Comparison of ENCODE assay signal across 11 mouse cellular contexts in genomic region chr16:37945031-37945796, GRCm38 (mm10). TPM values are rescaled to one million over a fixed set of nuclear protein-coding genes. Genes with fewer than 3 reads are reported as not detected.
DNase-seq lines count a peak whose midpoint lies in the region; ATAC-seq lines count a peak whose summit lies in the region.
"Had no signal": no experiment of that assay in that cellular context is flagged by ENCODE, and none has a peak within 500 bp of the region (broad histone marks: within the 10 kb centered on the region; RNA-seq: fewer than 3 reads in every experiment).

No protein-coding gene starts in this region.

- H3K4me2 ChIP-seq in lung, embryonic 15.5 days = no peak overlapping the region
- H3K4me2 ChIP-seq: limb, embryonic 15.5 days had no signal

- peaks cover 23% of the 10 kb centered on the region; the same call in 1 of the 2 replicates for H3K4me1 ChIP-seq in lung, embryonic 15.5 days
- peaks cover 5% of the 10 kb centered on the region for H3K4me1 ChIP-seq in brown adipose tissue, adult 24 weeks (ENCODE audit: control insufficient read depth, insufficient read depth, insufficient read length, low read length)
- H3K4me1 ChIP-seq in limb, embryonic 10.5 days = 0 out of 2 replicates have a peak, but pooled peaks cover 6% of the 10 kb centered on the region
- H3K4me1 ChIP-seq: megakaryocyte, embryonic 14.5 days had no signal

- no peak overlapping the region for H3K4me3 ChIP-seq in lung, embryonic 15.5 days
- H3K4me3 ChIP-seq in brown adipose tissue, adult 24 weeks (ENCODE audit: insufficient read depth, low read depth, low read length) = no peak overlapping the region
- H3K4me3 ChIP-seq in limb, embryonic 10.5 days = no peak overlapping the region
- H3K4me3 ChIP-seq: embryonic facial prominence, embryonic 10.5 days; limb, embryonic 15.5 days; megakaryocyte, embryonic 14.5 days had no signal

- H3K9me3 ChIP-seq in lung, embryonic 15.5 days = no peaks in the 10 kb centered on the region
- H3K9me3 ChIP-seq in limb, embryonic 10.5 days (replicated peaks) = no peaks in the 10 kb centered on the region
- H3K9me3 ChIP-seq: embryonic facial prominence, embryonic 10.5 days; limb, embryonic 15.5 days; megakaryocyte, embryonic 14.5 days had no signal

- 70% methylated on average over 8 of the region's 8 CpGs for WGBS in lung, embryonic 15.5 days
- 82% methylated on average over 8 of the region's 8 CpGs for WGBS in limb, embryonic 10.5 days

- no peaks in the 10 kb centered on the region for H3K36me3 ChIP-seq in lung, embryonic 15.5 days
- H3K36me3 ChIP-seq in limb, embryonic 10.5 days = no peaks in the 10 kb centered on the region
- H3K36me3 ChIP-seq: embryonic facial prominence, embryonic 10.5 days; limb, embryonic 15.5 days had no signal

- DNase-seq in adrenal gland, postnatal 14 days = peak; percentile 64
- no peak for DNase-seq in adrenal gland, postnatal 4 days (ENCODE audit: low spot score in 2 of 2)
- no peak for DNase-seq in lung, postnatal 10 days
- peak; percentile 31 to 38 for DNase-seq in left cerebral cortex, postnatal 25 days (ENCODE audit: low spot score in 2 of 2)
- DNase-seq in limb, embryonic 10.5 days (ENCODE audit: low spot score) = no peak
- DNase-seq in cerebellum, adult 9-10 months = no peak

- 0 out of 2 replicates have a peak overlapping the region, but pooled peaks have one; percentile 60 for H3K27ac ChIP-seq in lung, embryonic 15.5 days
- peak overlapping the region; percentile 76 for H3K27ac ChIP-seq in brown adipose tissue, adult 24 weeks (replicated peaks; ENCODE audit: low read depth, low read length)
- H3K27ac ChIP-seq in limb, embryonic 10.5 days = no peak overlapping the region
- H3K27ac ChIP-seq: embryonic facial prominence, embryonic 10.5 days; limb, embryonic 15.5 days had no signal

- H3K9ac ChIP-seq in lung, embryonic 15.5 days = no peak overlapping the region
- H3K9ac ChIP-seq: limb, embryonic 15.5 days had no signal

- no peaks in the 10 kb centered on the region for H3K27me3 ChIP-seq in lung, embryonic 15.5 days
- no peaks in the 10 kb centered on the region for H3K27me3 ChIP-seq in limb, embryonic 10.5 days (ENCODE audit: low read depth, poor library complexity, severe bottlenecking)
- H3K27me3 ChIP-seq: limb, embryonic 15.5 days had no signal

- intact Hi-C loops in left cerebral cortex, postnatal 25 days (cut with DNase I) = loop anchor here (5.0 kb wide), 1 partner anchor 78 kb away; the partner anchor contains the start of gene Lrrc58

- ATAC-seq in lung, embryonic 15.5 days (ENCODE audit: borderline replicate concordance, extremely low read depth, low FRiP score, low TSS enrichment) = no peak

RNA-seq across cellular contexts. Expression of gene Gpr156, which starts 28.9 kb away (rescaled TPM):
- 0.26 TPM in 2 replicates for total RNA-seq in adrenal gland, postnatal 14 days (2021)
- total RNA-seq in adrenal gland, postnatal 4 days (2021) = 1 to 10 TPM; 1.2 to 1.5 TPM
- polyA plus RNA-seq in lung, embryonic 15.5 days (2015; fragmentation: Nextera tagmentation; extraction: Ambion mirVana) = 0.50 and 0.67 TPM in 2 replicates
- polyA plus RNA-seq in brown adipose tissue, adult 24 weeks (2012; ENCODE audit: insufficient read depth, insufficient read length, missing spikeins) = 0.44 TPM in 1 of 2 replicates, not detected in the other
- total RNA-seq in left cerebral cortex, postnatal 25 days (2021) = under 1 TPM; 0.46 to 0.48 TPM
- 0.55 and 0.86 TPM in 2 replicates for polyA plus RNA-seq in limb, embryonic 10.5 days (2016; fragmentation: Nextera tagmentation; extraction: Ambion mirVana)

Comparison
In these comparisons a context has a peak if more than half of its experiments do, and no peak if none do; other contexts are left out.
1. DNase-seq: peak in adrenal gland, postnatal 14 days (single experiment) and left cerebral cortex, postnatal 25 days (2 of 2); none in adrenal gland, postnatal 4 days (0 of 2), lung, postnatal 10 days (single experiment), limb, embryonic 10.5 days (single experiment) and cerebellum, adult 9-10 months (single experiment).